Mouse (Mus musculus): ENCODE measurements around the gene C1galt1c1.

C1galt1c1 gene

DNA sequence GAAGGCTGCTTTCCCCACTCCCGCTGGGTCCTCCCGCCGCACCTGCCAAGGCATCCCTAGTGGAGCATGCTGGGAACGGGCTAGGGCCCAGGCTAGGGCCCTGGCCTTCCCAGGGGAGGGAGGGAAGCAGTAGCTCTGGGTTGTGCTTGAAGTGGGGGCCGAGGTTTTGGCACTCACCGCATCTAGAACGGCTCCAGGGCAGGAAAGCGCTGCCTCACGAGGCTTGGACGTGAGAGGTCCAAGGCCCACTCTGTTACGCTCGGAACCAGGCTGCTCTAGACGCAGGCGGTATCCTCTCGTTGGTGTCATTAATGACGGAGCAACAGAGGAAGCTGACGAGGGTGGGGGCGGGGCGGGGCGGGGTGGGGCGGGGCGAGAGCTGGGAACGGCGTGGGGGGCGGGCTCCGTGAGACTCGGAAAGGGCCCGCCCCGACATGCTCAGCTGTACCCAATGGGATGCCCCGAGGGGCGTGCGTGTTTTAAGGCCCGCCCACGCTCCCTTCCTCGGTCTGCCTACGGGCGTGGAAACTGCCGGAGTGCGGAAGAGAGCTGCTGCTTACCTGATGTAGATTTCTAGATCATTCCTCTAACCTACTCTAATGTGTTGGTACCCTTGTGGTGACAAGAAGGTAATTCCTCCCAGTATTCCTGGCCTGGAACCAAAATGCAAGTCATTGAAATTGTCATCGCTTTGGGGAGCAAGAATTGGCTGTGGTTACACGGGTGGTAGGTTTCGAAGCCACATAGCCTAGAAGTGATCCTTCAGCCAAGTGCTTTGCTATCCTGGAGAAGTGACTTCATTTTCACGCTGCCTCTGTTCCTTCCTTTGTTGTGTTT lies at the start of gene C1galt1c1:
Gene C1galt1c1 (minus strand): TSS at position 287 of the 837 bp plus-strand sequence.
- DNase-seq (ENCODE audit: low read depth, low spot score), result peak; percentile 94

DNA sequence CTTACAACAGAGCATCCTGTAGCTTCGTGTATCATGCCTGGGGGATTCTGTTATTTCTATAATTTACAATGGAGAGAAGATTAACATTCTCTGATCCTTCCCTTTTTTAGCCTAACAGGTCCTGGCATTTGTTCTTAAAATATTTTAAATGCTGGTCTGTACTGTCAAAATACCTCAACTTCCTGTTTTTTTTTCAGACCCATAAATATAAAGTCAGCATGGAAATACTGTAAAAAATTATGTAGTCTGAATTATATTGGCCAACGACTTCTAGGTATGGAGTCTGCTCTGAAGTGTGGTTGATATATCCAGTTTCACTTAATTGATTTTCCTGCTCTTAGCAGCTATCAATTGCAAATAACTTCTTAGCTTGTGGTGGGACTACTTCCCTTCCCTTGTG lies 47.1 kb upstream of the C1galt1c1 start:
- no peak for DNase-seq (ENCODE audit: low read depth, low spot score)

DNA sequence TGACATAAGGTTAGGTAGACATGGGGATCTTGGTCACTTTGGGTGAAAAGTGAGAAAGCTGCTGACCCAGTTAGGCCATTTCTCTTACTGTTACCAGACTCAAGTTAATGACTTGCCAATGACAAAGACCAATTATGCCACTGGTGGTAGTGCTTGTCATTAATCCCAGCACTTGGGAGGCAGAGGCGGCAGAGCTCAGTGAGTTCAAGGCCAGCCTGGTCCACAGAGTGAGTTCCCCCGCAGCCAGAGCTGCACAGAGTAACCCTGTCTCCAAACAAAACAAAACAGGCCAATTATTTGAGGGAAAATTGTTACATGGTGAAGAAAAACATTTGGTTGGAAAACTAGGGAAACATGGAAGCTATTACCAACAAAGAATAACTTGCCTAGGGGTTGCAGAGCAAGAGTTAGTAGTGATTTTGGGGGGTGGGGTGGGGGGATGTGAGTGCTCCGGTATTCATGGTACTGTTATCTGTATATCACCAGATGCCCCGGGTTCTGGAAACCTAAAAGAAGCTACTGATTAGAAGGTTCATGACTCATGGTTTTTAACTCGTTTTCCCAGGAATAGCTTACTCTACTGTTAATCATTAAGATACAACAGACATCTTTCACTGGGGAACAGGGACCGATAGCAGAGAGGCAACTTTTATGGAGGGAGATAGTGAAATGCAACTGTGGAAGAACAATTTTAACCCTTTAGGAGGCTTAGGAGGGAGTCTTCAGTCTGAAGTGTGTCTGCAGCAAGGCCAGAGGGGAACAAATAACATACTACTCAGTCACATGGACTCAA lies 34.4 kb upstream of the C1galt1c1 start:
- DNase-seq (ENCODE audit: low read depth, low spot score), result no peak

DNA sequence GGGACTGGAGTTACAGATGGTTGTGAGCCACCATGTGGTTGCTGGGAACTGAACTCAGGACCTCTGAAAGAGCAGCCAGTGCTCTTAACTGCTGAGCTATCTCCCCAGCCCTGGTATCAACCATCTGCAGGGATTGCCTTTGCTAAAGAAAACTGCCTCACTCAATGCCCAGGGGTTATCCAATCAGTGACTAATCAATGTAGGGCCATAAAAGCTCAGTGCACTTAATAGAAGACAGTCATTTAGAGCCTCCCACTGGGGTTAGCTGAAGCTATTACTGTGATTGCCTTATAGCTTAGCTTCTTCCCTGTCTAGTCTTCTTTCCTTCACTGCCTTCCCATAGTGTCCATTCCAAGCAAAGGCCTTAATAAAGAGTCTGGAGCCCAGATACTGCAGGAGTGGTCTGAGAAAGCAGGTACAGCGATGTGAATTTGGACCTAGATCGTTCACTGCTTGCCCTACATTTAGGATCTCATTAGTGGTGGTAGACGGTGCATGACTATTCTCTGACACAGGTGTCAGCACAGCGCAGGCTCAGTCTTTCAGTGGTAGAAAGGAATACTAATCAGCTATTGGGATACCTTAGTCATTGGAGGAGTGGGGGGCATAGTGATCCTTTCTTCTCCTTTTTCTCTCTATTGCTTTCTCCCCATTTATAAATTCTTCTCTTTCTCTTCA lies 21.5 kb upstream of the C1galt1c1 start:
- no peak for DNase-seq (ENCODE audit: low read depth, low spot score)

DNA sequence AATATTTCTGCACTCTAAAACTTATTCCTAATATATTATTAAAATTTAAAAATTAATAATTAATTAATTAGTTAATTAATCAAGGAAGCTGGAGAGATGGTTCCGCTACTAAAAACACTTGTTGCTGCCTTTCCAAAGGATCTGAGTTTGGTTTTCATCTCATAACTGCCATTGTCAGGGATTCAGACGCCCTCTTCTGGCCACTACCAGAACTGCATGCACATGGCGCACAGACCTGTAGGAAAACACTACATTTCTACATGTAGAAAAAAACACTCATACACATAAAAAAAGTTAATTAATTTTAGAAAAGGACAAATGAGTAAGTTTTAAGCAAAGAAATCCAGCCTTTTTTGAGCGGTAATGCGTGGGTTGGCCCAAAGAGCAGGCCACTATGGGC lies 19.8 kb upstream of the C1galt1c1 start:
- DNase-seq (ENCODE audit: low read depth, low spot score), result peak; percentile 3

DNA sequence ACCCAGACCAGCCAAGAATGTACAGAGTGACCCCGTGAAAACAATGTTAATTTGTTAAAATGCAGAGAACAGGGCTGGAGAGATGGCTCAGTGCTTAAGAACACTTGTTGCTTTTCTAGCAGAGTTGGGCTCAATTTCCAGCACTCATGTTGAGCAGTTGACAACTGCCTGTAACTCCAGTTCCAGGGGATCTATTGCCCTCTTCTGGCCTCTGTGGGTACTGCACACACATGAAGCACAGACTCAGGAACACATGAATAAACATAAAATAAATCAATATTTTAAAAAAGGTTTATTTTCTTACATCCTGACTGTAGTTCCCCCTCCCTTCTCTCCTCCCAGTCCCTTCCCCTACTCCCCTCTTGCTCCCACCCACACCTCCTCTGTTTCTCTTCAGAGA lies 18.3 kb upstream of the C1galt1c1 start:
- no peak for DNase-seq (ENCODE audit: low read depth, low spot score)

DNA sequence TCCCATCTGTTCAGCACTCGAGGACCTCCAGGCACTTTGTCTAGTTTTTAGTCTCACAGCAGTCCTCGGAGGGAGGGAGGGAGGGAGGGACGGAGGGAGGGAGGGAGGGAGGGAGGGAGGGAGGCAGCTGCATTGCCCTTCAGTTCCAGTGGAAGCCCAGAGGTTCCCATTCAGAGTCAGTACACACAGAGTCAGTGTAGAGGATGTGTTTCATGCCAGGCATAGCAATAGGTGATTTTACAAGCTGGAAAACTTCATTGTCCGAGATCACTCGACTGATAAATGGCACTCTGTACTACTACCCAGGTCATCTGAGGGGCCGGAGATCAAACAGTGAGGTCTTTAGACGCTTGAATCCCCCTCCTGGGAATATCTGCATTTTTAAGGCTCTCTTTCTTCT lies 16.3 kb upstream of the C1galt1c1 start:
- no peak for DNase-seq (ENCODE audit: low read depth, low spot score)

DNA sequence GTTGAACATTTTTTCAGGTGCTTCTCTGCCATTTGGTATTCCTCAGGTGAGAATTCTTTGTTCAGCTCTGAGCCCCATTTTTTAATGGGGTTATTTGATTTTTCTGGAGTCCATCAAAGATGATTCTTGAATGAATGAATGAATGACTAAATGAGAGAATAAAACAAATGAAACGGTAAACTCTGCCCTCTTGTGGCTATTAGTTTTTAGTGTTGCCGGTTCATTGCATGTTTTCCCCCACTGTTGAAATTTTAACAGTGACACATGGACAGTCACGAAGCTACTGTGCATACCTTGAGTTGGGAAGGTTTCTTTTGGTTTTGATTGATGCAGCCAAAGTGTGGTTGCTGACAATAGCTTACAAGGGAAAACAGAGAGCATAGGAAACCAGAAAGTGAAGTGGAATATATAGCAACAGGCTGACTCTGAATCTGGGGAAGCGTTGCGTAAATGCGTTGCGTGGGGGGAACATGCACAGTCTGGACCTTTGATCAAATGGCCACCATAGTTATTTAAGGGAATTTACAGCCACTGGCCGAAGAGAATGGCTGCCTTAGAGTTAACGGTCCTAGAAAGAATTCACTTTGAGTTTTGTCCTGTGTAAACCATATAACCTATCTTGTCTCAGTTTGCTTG lies 15.6 kb upstream of the C1galt1c1 start:
- no peak for DNase-seq (ENCODE audit: low read depth, low spot score)

DNA sequence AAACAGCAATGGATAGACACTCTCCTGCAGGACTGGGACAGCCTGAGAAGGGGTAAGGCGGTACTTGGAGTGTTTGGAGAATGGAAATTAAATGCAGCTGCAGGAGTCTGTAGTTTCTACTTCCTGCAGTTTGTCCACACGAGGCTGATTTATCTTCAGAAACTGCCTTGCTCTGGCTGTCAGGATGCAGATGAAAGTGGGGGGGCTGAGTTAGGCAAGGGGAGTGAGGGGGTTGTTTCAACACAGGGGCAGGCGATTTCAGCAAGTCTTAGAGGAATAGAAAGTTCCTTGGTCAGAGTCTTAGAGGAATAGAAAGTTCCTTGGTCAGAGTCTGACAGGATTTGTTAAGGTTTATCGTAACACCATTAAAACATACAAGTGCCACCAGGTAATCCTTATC lies 7.3 kb upstream of the C1galt1c1 start:
- no peak for DNase-seq (ENCODE audit: low read depth, low spot score)

DNA sequence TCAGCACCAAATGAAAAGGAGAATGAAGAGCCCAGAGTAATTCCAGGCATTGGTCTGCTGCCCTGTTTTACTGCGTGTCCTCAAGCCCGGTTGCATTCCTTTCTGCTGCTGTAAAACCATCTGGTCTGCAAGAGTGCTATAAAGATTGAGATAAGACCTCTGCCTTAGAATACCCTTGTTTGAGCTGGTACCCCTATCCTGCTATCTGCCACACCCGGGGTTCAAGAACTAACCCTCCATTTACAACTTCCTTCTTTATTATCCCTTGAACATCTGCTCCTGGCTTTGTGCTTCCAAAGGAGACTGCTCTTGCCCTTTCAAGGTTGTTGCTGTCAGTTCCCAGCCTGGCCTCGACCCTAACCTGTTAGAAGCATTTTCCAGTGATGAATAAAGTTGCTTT lies 6.5 kb upstream of the C1galt1c1 start:
- no peak for DNase-seq (ENCODE audit: low read depth, low spot score)

DNA sequence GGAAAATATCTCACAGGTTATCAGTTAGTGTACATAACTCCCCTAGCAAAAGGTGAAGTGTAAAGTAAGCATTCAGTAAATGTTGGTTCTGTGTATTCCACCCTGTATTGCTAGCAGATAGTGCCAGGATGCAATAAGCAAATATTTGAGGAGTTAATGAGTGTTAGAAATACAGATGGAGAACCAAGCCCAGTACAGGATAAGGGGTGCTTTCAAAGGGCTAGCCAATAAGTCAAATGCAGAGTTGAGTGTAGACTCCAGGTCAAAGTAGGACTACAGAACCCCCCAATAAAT lies 698 bp upstream of the C1galt1c1 start:
- DNase-seq (ENCODE audit: low read depth, low spot score), result no peak

DNA sequence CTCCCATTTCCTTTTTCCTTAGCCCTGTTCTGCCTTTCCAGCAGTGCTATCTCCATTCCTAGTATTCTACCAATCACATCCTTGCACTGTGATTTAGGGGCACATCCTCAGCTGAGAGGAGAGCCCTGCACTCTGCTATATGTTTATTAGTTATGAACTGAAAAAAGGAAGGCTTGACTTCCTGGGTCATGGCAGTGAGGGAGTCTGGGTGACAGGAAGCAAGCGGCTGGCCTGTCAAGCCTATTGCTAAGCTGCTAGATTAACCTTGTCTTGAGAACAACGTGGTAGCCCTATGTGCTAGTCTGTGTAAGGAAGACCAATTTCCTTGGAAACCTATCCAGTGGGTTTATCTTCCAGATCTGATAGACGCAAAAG lies 33.9 kb downstream of the C1galt1c1 start:
- peak; percentile 57 for DNase-seq (ENCODE audit: low read depth, low spot score)

DNA sequence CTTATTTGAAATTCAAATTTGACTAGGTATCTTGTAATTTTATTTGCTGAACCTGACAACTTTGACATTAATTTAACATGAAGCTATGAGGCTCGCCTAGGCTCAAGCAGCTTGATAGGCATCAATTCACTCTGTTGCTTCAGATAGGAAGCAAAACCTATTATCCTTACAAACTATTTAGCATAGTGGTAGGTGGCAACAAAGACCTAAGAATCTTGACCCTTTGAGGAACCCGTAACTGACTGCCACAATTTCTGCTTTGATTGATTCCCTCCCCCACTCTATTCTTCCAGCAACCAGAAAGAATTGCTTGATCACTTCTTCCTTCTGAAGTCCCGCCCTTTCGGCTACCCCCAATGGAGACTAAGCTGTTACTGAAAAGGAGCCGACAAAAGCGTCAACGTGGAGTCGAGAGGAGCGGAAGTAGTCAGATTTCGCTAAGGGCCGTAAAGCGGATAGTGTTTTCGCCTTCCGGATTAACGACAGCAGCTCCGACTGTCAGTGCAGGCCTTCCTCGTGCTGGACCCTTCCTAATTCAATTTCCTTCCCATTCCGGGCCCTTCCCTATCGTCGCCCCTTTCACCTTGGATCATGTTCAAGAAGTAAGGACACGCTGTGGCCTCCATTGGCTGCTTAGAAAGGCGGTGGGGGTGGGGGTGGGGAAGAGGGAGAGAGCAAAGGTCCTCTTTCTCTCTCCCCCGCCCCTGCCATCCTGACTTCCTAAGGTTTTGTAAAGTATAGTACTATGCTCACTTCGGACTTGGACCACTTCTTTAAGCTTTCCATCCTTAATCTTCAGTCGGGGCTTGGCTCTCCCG lies 34.5 kb downstream of the C1galt1c1 start, which contains the start of gene Mcts1:
Gene Mcts1 (plus strand): TSS at position 402 of the 818 bp plus-strand sequence.
- DNase-seq (ENCODE audit: low read depth, low spot score), result peak; percentile 89

DNA sequence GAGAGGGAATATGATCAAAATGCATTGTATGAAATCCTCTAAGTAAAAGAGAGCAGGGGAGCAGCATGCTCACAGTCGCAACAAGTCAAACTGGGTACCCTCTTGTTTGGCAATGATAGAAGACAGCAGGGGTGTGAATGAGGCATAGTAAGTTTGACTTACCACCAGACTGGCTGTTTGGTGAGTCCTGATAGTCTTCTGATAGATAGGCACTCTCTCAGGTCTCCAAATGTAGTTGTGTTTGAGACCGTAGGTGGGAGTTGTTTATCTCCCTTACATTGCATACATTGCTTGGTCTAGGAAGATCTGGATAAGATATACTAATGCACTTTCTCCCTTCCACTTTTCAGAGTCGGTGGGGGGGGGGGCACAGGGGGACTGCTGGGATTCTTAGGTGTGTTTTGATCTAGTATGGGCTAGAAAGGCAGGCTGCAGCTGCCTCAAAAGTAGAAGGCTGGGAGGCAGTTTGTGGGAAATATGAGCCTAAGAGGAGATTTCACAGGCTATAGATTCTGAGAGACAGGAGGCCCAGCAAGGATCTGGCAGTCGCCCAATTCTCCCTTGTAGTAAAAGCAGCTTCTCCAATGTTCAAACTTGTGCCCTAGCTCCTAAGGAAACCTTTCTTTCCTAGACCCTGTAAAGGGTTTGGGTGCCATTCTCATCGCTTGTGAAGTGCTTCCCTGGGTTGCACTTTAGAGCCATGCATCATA lies 41.6 kb downstream of the C1galt1c1 start:
- DNase-seq (ENCODE audit: low read depth, low spot score), result no peak

DNA sequence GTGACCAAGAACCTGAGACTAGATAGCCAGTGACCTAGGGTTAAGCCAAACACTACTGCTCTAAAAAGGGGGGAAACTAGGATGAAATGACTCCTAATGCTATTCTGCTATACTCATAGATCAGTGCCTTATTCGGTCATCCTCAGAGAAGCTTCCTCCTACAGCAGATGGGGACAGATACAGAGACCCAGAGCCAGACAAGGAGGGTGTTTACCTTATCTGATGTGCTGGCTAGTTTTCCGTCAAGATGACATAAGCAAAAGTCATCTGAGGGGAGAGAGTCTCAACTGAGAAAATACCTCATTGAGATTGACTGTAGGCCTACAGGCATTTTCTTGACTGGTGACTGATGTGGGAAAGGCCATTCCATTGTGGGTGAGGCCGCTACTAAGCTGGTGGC lies 43.1 kb downstream of the C1galt1c1 start:
- DNase-seq (ENCODE audit: low read depth, low spot score), result no peak

DNA sequence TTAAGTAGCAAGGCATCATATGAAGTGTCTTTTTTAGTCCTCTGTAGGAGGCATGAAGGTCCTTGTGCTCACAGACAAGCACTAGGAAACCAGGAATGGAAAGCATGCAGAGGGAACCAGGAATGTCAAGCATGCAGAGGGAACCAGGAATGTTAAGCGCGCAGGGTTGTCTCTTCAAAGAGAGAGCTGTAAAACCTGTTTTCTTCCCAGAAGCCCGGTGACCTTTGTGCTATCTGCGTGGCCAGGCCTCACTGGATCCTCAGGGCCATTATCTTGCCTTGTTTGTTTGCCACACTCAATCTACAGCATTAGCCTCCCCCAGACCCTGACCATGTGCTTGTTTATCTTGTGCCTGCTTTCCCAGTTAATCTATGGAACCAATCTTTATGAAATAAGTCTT lies 45.1 kb downstream of the C1galt1c1 start:
- DNase-seq (ENCODE audit: low read depth, low spot score), result no peak

DNA sequence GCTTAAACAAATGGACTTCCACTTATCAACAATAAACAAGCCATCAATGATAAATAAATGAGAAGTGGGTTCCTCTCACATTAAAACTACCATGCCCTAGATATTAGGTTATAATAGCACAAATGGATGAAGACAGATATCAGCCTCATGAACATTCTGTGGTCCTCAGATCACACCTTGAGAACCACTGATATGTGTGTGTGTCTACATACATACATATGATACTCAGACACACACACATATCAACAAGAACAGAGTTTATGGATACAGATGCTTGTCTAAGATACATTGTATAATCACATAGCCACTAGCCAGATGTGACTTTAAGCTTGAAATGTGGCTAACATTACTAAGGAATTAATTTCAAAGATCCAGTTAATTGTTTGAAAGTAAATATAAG lies 51.6 kb downstream of the C1galt1c1 start:
- DNase-seq (ENCODE audit: low read depth, low spot score), result no peak

DNA sequence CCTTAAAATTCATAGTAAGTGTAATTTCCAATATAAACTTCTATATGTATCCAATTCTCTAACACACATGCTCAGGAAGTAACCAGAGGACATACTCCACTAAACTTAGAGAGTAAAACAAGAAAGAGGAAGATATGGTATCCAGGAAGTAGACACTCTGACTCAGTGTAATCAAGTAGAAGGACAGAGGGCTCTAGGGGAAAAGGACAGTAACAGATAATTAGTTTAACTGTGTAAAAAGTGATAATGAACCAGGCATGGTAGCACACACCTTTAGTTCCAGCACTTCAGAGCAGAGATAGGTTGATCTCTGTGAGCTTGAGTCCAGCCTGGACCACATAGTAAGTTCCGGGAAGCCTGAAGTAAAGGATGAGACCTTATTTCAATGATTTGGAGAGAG lies 53.7 kb downstream of the C1galt1c1 start:
- DNase-seq (ENCODE audit: low read depth, low spot score), result no peak
